Mouse (Mus musculus) heart, adult 2 months (tissue): Measurements from ENCODE around the gene Hcrt. TPM values are rescaled to one million over a fixed set of nuclear protein-coding genes. Genes with fewer than 3 reads are reported as not detected.

Experiments used
- DNase-seq, 2 experiments: peaks; one replicate each; pipeline ENCODE4 v3.0.0; 2021
- H3K27ac ChIP-seq: fragments of 200-600 bp; 2 replicates; pipeline ENCODE4 v1.8.1; 2022
- H3K27me3 ChIP-seq: fragments of 200-500 bp; 2 replicates; pipeline ENCODE4 v1.6.1; 2012; ENCODE audit warnings: mild to moderate bottlenecking, low read length, inconsistent platforms, mixed read lengths; ENCODE audit not compliant: control insufficient read depth, insufficient read depth
- H3K36me3 ChIP-seq: fragments of 200-500 bp; 2 replicates; pipeline ENCODE4 v1.6.1; 2012; ENCODE audit warnings: low read length, inconsistent platforms; ENCODE audit not compliant: control insufficient read depth, insufficient read depth
- H3K4me1 ChIP-seq: fragments of 200-500 bp; 2 replicates; pipeline ENCODE4 v1.6.1; 2011; ENCODE audit warnings: low read length; ENCODE audit not compliant: control insufficient read depth, insufficient read depth
- H3K4me3 ChIP-seq: fragments of 200-600 bp; 2 replicates; pipeline ENCODE4 v1.8.1; 2022
- H3K79me2 ChIP-seq: fragments of 200-500 bp; replicated peaks from 2 replicates; pipeline ENCODE4 v1.6.1; 2012; ENCODE audit warnings: mild to moderate bottlenecking, inconsistent platforms, low read length, moderate library complexity, mixed read lengths; ENCODE audit not compliant: control insufficient read depth, insufficient read depth
- H3K9ac ChIP-seq: fragments of 200-500 bp; 2 replicates; pipeline ENCODE4 v1.6.1; 2012; ENCODE audit warnings: low read depth, mild to moderate bottlenecking, control low read depth, inconsistent platforms, low read length, mixed read lengths
- CTCF ChIP-seq: fragments of 200-600 bp; IDR thresholded peaks from 2 replicates; pipeline ENCODE4 v1.8.1; 2022; ENCODE audit warnings: antibody characterized with exemption, mild to moderate bottlenecking, moderate library complexity
- EP300 ChIP-seq: fragments of 200-500 bp; IDR thresholded peaks from 2 replicates; pipeline ENCODE4 v1.6.1; 2011; ENCODE audit warnings: low read depth, low read length, control low read depth; ENCODE audit not compliant: insufficient read depth
- POLR2A ChIP-seq: fragments of 200-500 bp; IDR thresholded peaks from 2 replicates; pipeline ENCODE4 v1.6.1; 2011; ENCODE audit warnings: mild to moderate bottlenecking, low read depth, low read length, control low read depth; ENCODE audit not compliant: insufficient read depth
- WGBS: fragments of 180-500 bp; shearing (Covaris S2); methylation state at CpG from one replicate; pipeline ENCODE4 v1.1.7; 2018; 5-methylcytosine and 5-hydroxymethylcytosine counted together
- intact Hi-C: fragments of 180-260 bp; cut with DNase I; formaldehyde crosslinking; loops from one replicate; pipeline ENCODE4 v1.15.1; 2025
- polyA plus RNA-seq: library from polyadenylated mRNA; depleted of rRNA; stranded (reverse); fragments of >200 nt; gene quantifications from 2 replicates; pipeline ENCODE4 v1.2.3, GENCODE M21; 2012; rRNA removed
- total RNA-seq, 2 experiments: library from RNA; stranded (reverse); gene quantifications; 2 replicates each; pipeline ENCODE4 v1.2.3; 2021

Hcrt gene
- total and polyA plus RNA-seq, 3 experiments: not detected

- H3K27me3 ChIP-seq: no peaks in the 10 kb centered on the region
- TF ChIP-seq EP300 (no peak), CTCF (no peak), POLR2A (no peak)
- peak overlapping the region; percentile 63 for H3K9ac ChIP-seq
- no peaks in the 10 kb centered on the region for H3K79me2 ChIP-seq
- no peaks in the 10 kb centered on the region for H3K36me3 ChIP-seq
- intact Hi-C loops: loop anchor here (10.0 kb wide), 1 partner anchor 462 kb away; the partner anchor contains the start of genes Ccr10, Cntnap1 and Plekhh3
- peak overlapping the region; percentile 89 for H3K27ac ChIP-seq
- 75% methylated on average over 4 of the region's 4 CpGs for WGBS
- no peak for DNase-seq
- H3K4me1 ChIP-seq: peaks cover 7% of the 10 kb centered on the region
- peak overlapping the region; percentile 53 for H3K4me3 ChIP-seq
Measured at GRCm38 (mm10) chr11:100713174-100713573, 49.6 kb downstream of the Hcrt start.

GRCm38 (mm10) chr11:100711783-100712615 lies 50.7 kb downstream of the Hcrt start, which contains the start of gene Kat2a:
TSS of gene Kat2a (minus strand) at chr11:100712465.
- H3K79me2 ChIP-seq: no peaks in the 10 kb centered on the region
- 4% methylated on average over 45 of the region's 48 CpGs for WGBS

More at GRCm38 (mm10) chr11:100711783-100712615, 50.7 kb downstream of the Hcrt start, which contains the start of gene Kat2a:
- DNase-seq: peak; percentile 89 to 91
- Histone ChIP-seq H3K9ac (peak within 1 kb of the TSS; percentile 91), H3K4me1 (peaks cover 7% of the 10 kb centered on the region), H3K27ac (peak within 1 kb of the TSS; percentile 89), H3K27me3 (no peaks in the 10 kb centered on the region), H3K36me3 (no peaks in the 10 kb centered on the region), H3K4me3 (peak within 1 kb of the TSS; percentile 61)
- TF ChIP-seq CTCF (no peak), EP300 (0 out of 2 replicates have a peak, but pooled peaks have one; percentile 22), POLR2A (peak; percentile 68)
- intact Hi-C loops: loop anchor here (10.0 kb wide), 1 partner anchor 463 kb away; the partner anchor contains the start of genes Ccr10, Cntnap1 and Plekhh3

Other genes starting within 250 kb of the Hcrt start
- 10 to 100 TPM; 25.5 to 34.6 TPM for gene Acly, start 234.9 kb downstream of the Hcrt start, total RNA-seq
- gene Acly, start 234.9 kb downstream of the Hcrt start, polyA plus RNA-seq: 66.5 and 74.7 TPM in 2 replicates
- gene Ttc25, start 217.3 kb downstream of the Hcrt start, total RNA-seq: under 1 TPM in 1 of 2 experiments, not detected in 1; 0.18 TPM
- gene Ttc25, start 217.3 kb downstream of the Hcrt start, polyA plus RNA-seq: 0.18 and 0.37 TPM in 2 replicates
- 1 to 10 TPM; 5.6 to 7.6 TPM for gene Cnp, start 188.0 kb downstream of the Hcrt start, total RNA-seq
- gene Cnp, start 188.0 kb downstream of the Hcrt start, polyA plus RNA-seq: 9.5 and 11.4 TPM in 2 replicates
- 10 to 100 TPM; 49.5 to 50.3 TPM for gene Nkiras2, start 143.7 kb downstream of the Hcrt start, total RNA-seq
- gene Nkiras2, start 143.7 kb downstream of the Hcrt start, polyA plus RNA-seq: 91.2 and 107 TPM in 2 replicates
- gene Dnajc7, start 142.8 kb downstream of the Hcrt start, total RNA-seq: 100 to 1,000 TPM; 107 to 121 TPM
- 46.1 and 77.8 TPM in 2 replicates for gene Dnajc7, start 142.8 kb downstream of the Hcrt start, polyA plus RNA-seq
- gene Zfp385c, start 70.5 kb downstream of the Hcrt start, total RNA-seq: under 1 TPM; 0.34 to 0.48 TPM
- gene Zfp385c, start 70.5 kb downstream of the Hcrt start, polyA plus RNA-seq: 0.59 and 0.61 TPM in 2 replicates
- under 1 TPM; 0.55 to 0.70 TPM for gene Dhx58, start 58.7 kb downstream of the Hcrt start, total RNA-seq
- 2.8 and 3.0 TPM in 2 replicates for gene Dhx58, start 58.7 kb downstream of the Hcrt start, polyA plus RNA-seq
- gene Kat2a, start 50.5 kb downstream of the Hcrt start, total RNA-seq: 10 to 100 TPM; 13.1 to 14.0 TPM
- 18.9 and 21.7 TPM in 2 replicates for gene Kat2a, start 50.5 kb downstream of the Hcrt start, polyA plus RNA-seq
- not detected for gene Hspb9, start 49.1 kb downstream of the Hcrt start, total RNA-seq
- gene Hspb9, start 49.1 kb downstream of the Hcrt start, polyA plus RNA-seq: 0.50 and 0.62 TPM in 2 replicates
- gene Rab5c, start 24.7 kb downstream of the Hcrt start, total RNA-seq: 10 to 100 TPM; 53.0 to 56.3 TPM
- 69.3 and 97.8 TPM in 2 replicates for gene Rab5c, start 24.7 kb downstream of the Hcrt start, polyA plus RNA-seq
- not detected for gene Kcnh4, start 3.0 kb downstream of the Hcrt start, total RNA-seq
- 0.04 TPM in 1 of 2 replicates, not detected in the other for gene Kcnh4, start 3.0 kb downstream of the Hcrt start, polyA plus RNA-seq
- 10 to 100 TPM; 10.1 to 11.6 TPM for gene Ghdc, start 8.0 kb upstream of the Hcrt start, total RNA-seq
- gene Ghdc, start 8.0 kb upstream of the Hcrt start, polyA plus RNA-seq: 11.2 and 12.8 TPM in 2 replicates
- 10 to 100 TPM; 58.6 to 65.2 TPM for gene Stat5b, start 87.8 kb upstream of the Hcrt start, total RNA-seq
- gene Stat5b, start 87.8 kb upstream of the Hcrt start, polyA plus RNA-seq: 35.4 and 50.7 TPM in 2 replicates
- 10 to 100 TPM; 20.3 to 22.3 TPM for gene Stat5a, start 96.4 kb upstream of the Hcrt start, total RNA-seq
- gene Stat5a, start 96.4 kb upstream of the Hcrt start, polyA plus RNA-seq: 24.3 and 26.6 TPM in 2 replicates
- 10 to 100 TPM; 93.0 to 94.7 TPM for gene Stat3, start 176.6 kb upstream of the Hcrt start, total RNA-seq
- 85.8 and 134 TPM in 2 replicates for gene Stat3, start 176.6 kb upstream of the Hcrt start, polyA plus RNA-seq
- gene Cavin1, start 208.0 kb upstream of the Hcrt start, total RNA-seq: 100 to 1,000 TPM; 219 to 225 TPM
- 114 and 135 TPM in 2 replicates for gene Cavin1, start 208.0 kb upstream of the Hcrt start, polyA plus RNA-seq
- gene Atp6v0a1, start 246.5 kb upstream of the Hcrt start, total RNA-seq: 10 to 100 TPM; 89.6 to 92.6 TPM
- gene Atp6v0a1, start 246.5 kb upstream of the Hcrt start, polyA plus RNA-seq: 77.4 and 85.9 TPM in 2 replicates